Mouse (Mus musculus) megakaryocyte, embryonic 14.5 days (primary cell): Measurements from ENCODE around the gene Slc1a2. TPM values are rescaled to one million over a fixed set of nuclear protein-coding genes. Genes with fewer than 3 reads are reported as not detected.
A peak's percentile ranks its signal among the peaks of the same experiment; 100 is the strongest.

ENCODE experiments used
- H3K27me3 ChIP-seq: replicated peaks from 2 replicates; pipeline ENCODE3; 2012; ENCODE audit warnings: inconsistent platforms
- H3K36me3 ChIP-seq: replicated peaks from 2 replicates; pipeline ENCODE3; 2012; ENCODE audit warnings: low read length, inconsistent platforms, mixed read lengths
- H3K4me1 ChIP-seq: 2 replicates; pipeline ENCODE4 v1.6.1; 2012; ENCODE audit warnings: inconsistent platforms
- H3K4me3 ChIP-seq: replicated peaks from 2 replicates; pipeline ENCODE3; 2012; ENCODE audit warnings: moderate library complexity, mild to moderate bottlenecking, inconsistent platforms
- H3K9me3 ChIP-seq: 2 replicates; pipeline ENCODE4 v1.6.1; 2012; ENCODE audit warnings: inconsistent platforms
- FLI1 ChIP-seq: IDR thresholded peaks from 2 replicates; pipeline ENCODE4 v1.6.1; 2012; ENCODE audit warnings: low read length, inconsistent platforms, mixed read lengths
- GATA1 ChIP-seq: IDR thresholded peaks from 3 replicates; pipeline ENCODE4 v1.6.1; 2012; ENCODE audit warnings: mixed read lengths, low read length, inconsistent platforms, borderline replicate concordance
- polyA plus RNA-seq: library from polyadenylated mRNA; stranded (reverse); fragments of >175 nt; gene quantifications from 2 replicates; pipeline ENCODE4 v1.2.3, GENCODE M21; 2012; ENCODE audit warnings: low replicate concordance; ENCODE audit not compliant: insufficient read depth

Slc1a2 gene
- polyA plus RNA-seq, 1 experiment = not detected

- H3K27me3 ChIP-seq = peaks cover 25% of the 10 kb centered on the region
- H3K4me1 ChIP-seq = no peaks in the 10 kb centered on the region
- H3K9me3 ChIP-seq = no peaks in the 10 kb centered on the region
- no peak overlapping the region for H3K4me3 ChIP-seq
- no peak for TF ChIP-seq FLI1
- TF ChIP-seq GATA1 = no peak
- H3K36me3 ChIP-seq = no peaks in the 10 kb centered on the region
These were observed 22.3 kb upstream of the Slc1a2 start for GRCm38 (mm10) chr2:102636116-102636600.

GRCm38 (mm10) chr2:102638140-102638539 is 20.3 kb upstream of the Slc1a2 start:
- no peak for TF ChIP-seq GATA1
- no peak for TF ChIP-seq FLI1
- Histone ChIP-seq H3K9me3 (peaks cover 6% of the 10 kb centered on the region; the same call in 1 of the 2 replicates), H3K27me3 (peaks cover 31% of the 10 kb centered on the region), H3K4me3 (no peak overlapping the region), H3K36me3 (no peaks in the 10 kb centered on the region), H3K4me1 (peaks cover 4% of the 10 kb centered on the region; the same call in 1 of the 2 replicates)

GRCm38 (mm10) chr2:102638690-102639089 is 19.8 kb upstream of the Slc1a2 start:
- H3K27me3 ChIP-seq = peaks cover 31% of the 10 kb centered on the region
- H3K4me1 ChIP-seq = peaks cover 4% of the 10 kb centered on the region; the same call in 1 of the 2 replicates
- no peak overlapping the region for H3K4me3 ChIP-seq
- peaks cover 6% of the 10 kb centered on the region; the same call in 1 of the 2 replicates for H3K9me3 ChIP-seq
- TF ChIP-seq FLI1 (no peak), GATA1 (no peak)
- no peaks in the 10 kb centered on the region for H3K36me3 ChIP-seq

- no peak for TF ChIP-seq FLI1
- no peak for TF ChIP-seq GATA1
- H3K4me1 ChIP-seq = no peaks in the 10 kb centered on the region
- H3K27me3 ChIP-seq = peaks cover 17% of the 10 kb centered on the region
- H3K4me3 ChIP-seq = no peak overlapping the region
- H3K9me3 ChIP-seq = no peaks in the 10 kb centered on the region
- no peaks in the 10 kb centered on the region for H3K36me3 ChIP-seq
These were observed 9.5 kb upstream of the Slc1a2 start for GRCm38 (mm10) chr2:102648845-102649500.

- H3K27me3 ChIP-seq = peaks cover 18% of the 10 kb centered on the region
These were observed 8.1 kb upstream of the Slc1a2 start for GRCm38 (mm10) chr2:102650322-102650721.

GRCm38 (mm10) chr2:102655966-102656725 is 2.3 kb upstream of the Slc1a2 start:
- H3K4me3 ChIP-seq = no peak overlapping the region
- H3K4me1 ChIP-seq = peaks cover 16% of the 10 kb centered on the region
- no peak for TF ChIP-seq GATA1
- TF ChIP-seq FLI1 = no peak
- peaks cover 56% of the 10 kb centered on the region for H3K27me3 ChIP-seq
- H3K36me3 ChIP-seq = no peaks in the 10 kb centered on the region
- H3K9me3 ChIP-seq = no peaks in the 10 kb centered on the region

More at GRCm38 (mm10) chr2:102650322-102650721, 8.1 kb upstream of the Slc1a2 start:
- Histone ChIP-seq H3K4me3 (no peak overlapping the region), H3K9me3 (no peaks in the 10 kb centered on the region), H3K36me3 (no peaks in the 10 kb centered on the region), H3K4me1 (no peaks in the 10 kb centered on the region)
- TF ChIP-seq FLI1 (no peak), GATA1 (no peak)

GRCm38 (mm10) chr2:102657726-102658125 is 733 bp upstream of the Slc1a2 start:
- peaks cover 62% of the 10 kb centered on the region for H3K27me3 ChIP-seq
- no peak overlapping the region for H3K4me3 ChIP-seq
- no peaks in the 10 kb centered on the region for H3K36me3 ChIP-seq
- H3K9me3 ChIP-seq = no peaks in the 10 kb centered on the region
- no peak for TF ChIP-seq FLI1
- TF ChIP-seq GATA1 = no peak
- H3K4me1 ChIP-seq = peaks cover 16% of the 10 kb centered on the region

- TF ChIP-seq FLI1 (no peak), GATA1 (no peak)
- Histone ChIP-seq H3K4me3 (peak overlapping the region; percentile 90), H3K36me3 (no peaks in the 10 kb centered on the region), H3K9me3 (no peaks in the 10 kb centered on the region), H3K27me3 (peaks cover 68% of the 10 kb centered on the region), H3K4me1 (peaks cover 16% of the 10 kb centered on the region)
These were observed 432 bp downstream of the Slc1a2 start for GRCm38 (mm10) chr2:102658661-102659520.

GRCm38 (mm10) chr2:102659521-102659830 is 1.0 kb downstream of the Slc1a2 start:
- H3K27me3 ChIP-seq = peaks cover 69% of the 10 kb centered on the region
- H3K9me3 ChIP-seq = no peaks in the 10 kb centered on the region
- no peak for TF ChIP-seq FLI1
- no peak for TF ChIP-seq GATA1
- peaks cover 16% of the 10 kb centered on the region for H3K4me1 ChIP-seq
- H3K4me3 ChIP-seq = no peak overlapping the region
- no peaks in the 10 kb centered on the region for H3K36me3 ChIP-seq
